Mouse (Mus musculus): ENCODE data around the gene Olfr12. TPM values are rescaled to one million over a fixed set of nuclear protein-coding genes. Genes with fewer than 3 reads are reported as not detected.

The Olfr12 gene
- polyA plus RNA-seq, 1 experiment from 2014 or later, result not detected

- Histone ChIP-seq H3K4me2 (no peak overlapping the region), H3K4me1 (replicated peaks) (no peaks in the 10 kb centered on the region), H3K4me3 (no peak overlapping the region), H3K9ac (no peak overlapping the region), H3K27me3 (peaks cover 8% of the 10 kb centered on the region; the same call in 1 of the 2 replicates), H3K9me3 (replicated peaks) (no peaks in the 10 kb centered on the region), H3K27ac (no peak overlapping the region), H3K36me3 (no peaks in the 10 kb centered on the region)
- no peak for ATAC-seq (replicated peaks; ENCODE audit: insufficient number of reproducible peaks, insufficient read depth, low FRiP score, low read depth)
- WGBS, result 50% methylated on average over 4 of the region's 4 CpGs
Observed at GRCm38 (mm10) chr1:92628227-92628626, 10.6 kb downstream of the Olfr12 start.

GRCm38 (mm10) chr1:92632196-92632595, 14.6 kb downstream of the Olfr12 start:
- Histone ChIP-seq H3K9ac (no peak overlapping the region), H3K9me3 (replicated peaks) (no peaks in the 10 kb centered on the region), H3K27ac (no peak overlapping the region), H3K4me3 (no peak overlapping the region), H3K27me3 (peaks cover 4% of the 10 kb centered on the region; the same call in 1 of the 2 replicates), H3K36me3 (peaks cover 11% of the 10 kb centered on the region), H3K4me1 (replicated peaks) (no peaks in the 10 kb centered on the region), H3K4me2 (no peak overlapping the region)
- no peak for ATAC-seq (replicated peaks; ENCODE audit: insufficient number of reproducible peaks, insufficient read depth, low FRiP score, low read depth)
- WGBS, result 76% methylated on average over 5 of the region's 5 CpGs

DNA sequence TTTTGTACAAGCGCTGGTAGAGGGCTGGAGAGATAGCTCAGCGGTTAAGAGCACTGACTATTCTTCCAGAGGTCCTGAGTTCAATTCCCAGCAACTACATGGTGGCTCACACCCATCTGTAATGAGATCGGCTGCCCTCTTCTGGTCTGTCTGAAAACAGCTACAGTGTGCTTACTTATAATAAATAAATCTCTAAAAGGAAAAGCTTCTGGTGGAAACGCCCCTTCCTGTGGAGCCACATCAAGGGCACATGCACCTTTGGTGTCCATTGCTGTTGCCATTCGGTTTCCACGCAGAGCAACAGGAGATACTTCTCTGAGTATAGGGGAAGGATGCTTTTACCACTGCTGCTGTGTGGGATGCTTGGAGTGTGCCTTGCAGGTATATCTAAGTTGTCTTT, 15.4 kb downstream of the Olfr12 start:
- Histone ChIP-seq H3K27ac (no peak overlapping the region), H3K27me3 (peaks cover 4% of the 10 kb centered on the region; the same call in 1 of the 2 replicates), H3K9me3 (replicated peaks) (no peaks in the 10 kb centered on the region), H3K36me3 (peaks cover 18% of the 10 kb centered on the region), H3K4me2 (no peak overlapping the region), H3K4me3 (no peak overlapping the region), H3K4me1 (replicated peaks) (no peaks in the 10 kb centered on the region), H3K9ac (no peak overlapping the region)
- WGBS, result 59% methylated on average over 6 of the region's 6 CpGs
- ATAC-seq (replicated peaks; ENCODE audit: insufficient number of reproducible peaks, insufficient read depth, low FRiP score, low read depth), result no peak

GRCm38 (mm10) chr1:92633726-92634125, 16.1 kb downstream of the Olfr12 start:
- H3K4me1 ChIP-seq (replicated peaks), result no peaks in the 10 kb centered on the region
- no peak overlapping the region for H3K4me3 ChIP-seq
- 85% methylated on average over 8 of the region's 8 CpGs for WGBS
- peaks cover 25% of the 10 kb centered on the region for H3K36me3 ChIP-seq
- H3K27ac ChIP-seq, result no peak overlapping the region
- H3K9me3 ChIP-seq (replicated peaks), result no peaks in the 10 kb centered on the region
- H3K4me2 ChIP-seq, result no peak overlapping the region
- peaks cover 4% of the 10 kb centered on the region; the same call in 1 of the 2 replicates for H3K27me3 ChIP-seq
- no peak for ATAC-seq (replicated peaks; ENCODE audit: insufficient number of reproducible peaks, insufficient read depth, low FRiP score, low read depth)
- H3K9ac ChIP-seq, result no peak overlapping the region

DNA sequence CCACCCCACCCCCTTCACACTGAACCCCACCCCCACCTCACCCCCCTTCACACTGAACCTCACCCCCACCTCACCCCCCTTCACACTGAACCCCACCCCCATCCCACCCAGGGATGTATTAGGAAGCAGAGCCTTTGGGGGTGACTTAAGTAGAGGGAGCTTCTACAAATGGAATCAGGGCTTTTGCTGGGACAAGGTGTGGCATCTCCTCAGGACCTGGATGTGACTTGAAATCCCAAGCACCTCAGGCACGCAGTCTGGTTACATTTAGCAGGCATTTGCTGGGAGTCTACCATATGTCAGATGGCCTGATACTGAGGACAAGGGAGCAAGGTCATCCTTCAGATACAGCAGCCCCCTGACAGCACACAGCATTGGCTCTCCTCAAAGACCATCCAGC, 17.0 kb downstream of the Olfr12 start:
- H3K4me1 ChIP-seq (replicated peaks), result no peaks in the 10 kb centered on the region
- H3K36me3 ChIP-seq, result peaks cover 33% of the 10 kb centered on the region
- no peak overlapping the region for H3K4me2 ChIP-seq
- H3K9ac ChIP-seq, result no peak overlapping the region
- H3K27ac ChIP-seq, result no peak overlapping the region
- ATAC-seq (replicated peaks; ENCODE audit: insufficient number of reproducible peaks, insufficient read depth, low FRiP score, low read depth), result no peak
- H3K9me3 ChIP-seq (replicated peaks), result no peaks in the 10 kb centered on the region
- 59% methylated on average over 1 of the region's 1 CpGs for WGBS
- no peak overlapping the region for H3K4me3 ChIP-seq
- peaks cover 4% of the 10 kb centered on the region; the same call in 1 of the 2 replicates for H3K27me3 ChIP-seq

DNA sequence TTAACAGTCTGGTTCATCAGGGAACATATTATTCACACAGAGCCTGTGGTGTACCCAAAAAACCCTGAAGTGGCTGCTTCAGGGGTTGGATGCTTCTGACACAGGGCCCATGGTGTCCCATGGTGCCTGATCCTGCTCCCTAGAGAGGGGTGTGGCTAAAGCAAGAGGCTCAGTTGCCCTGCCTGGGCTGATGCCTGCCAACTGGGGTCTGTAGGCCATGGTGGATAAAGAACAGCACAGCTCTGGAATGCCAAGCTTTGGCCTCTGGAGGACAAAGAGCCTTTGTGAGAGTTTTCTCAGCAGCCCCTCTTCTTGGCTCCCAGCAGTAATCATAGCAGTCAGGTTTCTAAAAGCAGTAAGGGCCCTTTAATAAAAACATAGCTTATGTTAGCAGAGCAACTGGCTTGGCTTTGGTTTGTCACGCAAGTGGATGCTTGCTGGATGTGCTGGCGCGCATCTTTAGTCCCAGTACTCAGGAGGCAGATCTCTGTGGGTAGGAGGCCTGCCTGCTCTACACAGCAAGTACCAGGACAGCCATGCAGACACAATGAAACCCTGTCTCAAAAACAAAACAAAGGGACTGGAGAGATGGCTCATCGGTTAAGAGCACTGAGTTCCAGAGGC, 17.5 kb downstream of the Olfr12 start:
- 56% methylated on average over 4 of the region's 4 CpGs for WGBS
- Histone ChIP-seq H3K4me1 (replicated peaks) (peaks cover 4% of the 10 kb centered on the region), H3K27ac (no peak overlapping the region), H3K27me3 (peaks cover 4% of the 10 kb centered on the region; the same call in 1 of the 2 replicates), H3K36me3 (peaks cover 33% of the 10 kb centered on the region), H3K9me3 (replicated peaks) (no peaks in the 10 kb centered on the region), H3K9ac (no peak overlapping the region), H3K4me3 (no peak overlapping the region), H3K4me2 (no peak overlapping the region)
- ATAC-seq (replicated peaks; ENCODE audit: insufficient number of reproducible peaks, insufficient read depth, low FRiP score, low read depth), result no peak

GRCm38 (mm10) chr1:92636015-92636414, 18.4 kb downstream of the Olfr12 start:
- no peak overlapping the region for H3K4me3 ChIP-seq
- H3K9ac ChIP-seq, result no peak overlapping the region
- H3K27ac ChIP-seq, result no peak overlapping the region
- 82% methylated on average over 8 of the region's 8 CpGs for WGBS
- no peak for ATAC-seq (replicated peaks; ENCODE audit: insufficient number of reproducible peaks, insufficient read depth, low FRiP score, low read depth)
- no peak overlapping the region for H3K4me2 ChIP-seq
- no peaks in the 10 kb centered on the region for H3K9me3 ChIP-seq (replicated peaks)
- no peaks in the 10 kb centered on the region for H3K27me3 ChIP-seq
- H3K4me1 ChIP-seq (replicated peaks), result peaks cover 13% of the 10 kb centered on the region
- H3K36me3 ChIP-seq, result peaks cover 33% of the 10 kb centered on the region

DNA sequence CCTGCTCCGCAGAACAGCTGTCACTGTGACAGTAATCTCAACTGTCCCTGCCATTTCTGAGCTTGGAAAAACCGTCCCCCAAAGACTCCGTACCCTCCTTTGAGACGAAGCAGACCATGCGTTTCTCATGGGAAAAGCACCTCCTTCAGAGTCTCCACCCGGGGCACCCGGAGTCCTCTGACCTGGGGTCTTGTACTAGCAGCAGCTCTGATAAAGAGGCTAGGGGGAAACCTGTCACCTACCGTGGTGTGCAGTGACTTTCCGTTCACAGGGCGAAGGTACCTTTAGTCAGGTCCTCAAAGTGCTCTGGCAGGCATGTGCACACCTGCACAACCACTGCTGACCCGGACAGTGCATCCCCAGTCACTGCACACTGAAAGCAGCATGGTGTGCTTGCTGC, 19.1 kb downstream of the Olfr12 start:
- no peak overlapping the region for H3K27ac ChIP-seq
- no peaks in the 10 kb centered on the region for H3K27me3 ChIP-seq
- H3K36me3 ChIP-seq, result peaks cover 33% of the 10 kb centered on the region
- no peak for ATAC-seq (replicated peaks; ENCODE audit: insufficient number of reproducible peaks, insufficient read depth, low FRiP score, low read depth)
- no peak overlapping the region for H3K4me3 ChIP-seq
- peaks cover 15% of the 10 kb centered on the region for H3K4me1 ChIP-seq (replicated peaks)
- no peak overlapping the region for H3K4me2 ChIP-seq
- WGBS, result 91% methylated on average over 11 of the region's 11 CpGs
- no peak overlapping the region for H3K9ac ChIP-seq
- H3K9me3 ChIP-seq (replicated peaks), result no peaks in the 10 kb centered on the region

- Histone ChIP-seq H3K27ac (no peak overlapping the region), H3K36me3 (peaks cover 33% of the 10 kb centered on the region), H3K9ac (no peak overlapping the region), H3K4me3 (no peak overlapping the region), H3K4me1 (replicated peaks) (peaks cover 22% of the 10 kb centered on the region), H3K9me3 (replicated peaks) (no peaks in the 10 kb centered on the region), H3K4me2 (no peak overlapping the region), H3K27me3 (no peaks in the 10 kb centered on the region)
- ATAC-seq (replicated peaks; ENCODE audit: insufficient number of reproducible peaks, insufficient read depth, low FRiP score, low read depth), result no peak
- WGBS, result 88% methylated on average over 15 of the region's 15 CpGs
Observed at GRCm38 (mm10) chr1:92637501-92638172, 20.0 kb downstream of the Olfr12 start.

- Histone ChIP-seq H3K27ac (no peak overlapping the region), H3K9me3 (replicated peaks) (no peaks in the 10 kb centered on the region), H3K4me3 (no peak overlapping the region), H3K4me2 (no peak overlapping the region), H3K27me3 (no peaks in the 10 kb centered on the region), H3K9ac (no peak overlapping the region), H3K36me3 (peaks cover 33% of the 10 kb centered on the region), H3K4me1 (replicated peaks) (peaks cover 22% of the 10 kb centered on the region)
- WGBS, result 91% methylated on average over 3 of the region's 3 CpGs
- no peak for ATAC-seq (replicated peaks; ENCODE audit: insufficient number of reproducible peaks, insufficient read depth, low FRiP score, low read depth)
Observed at GRCm38 (mm10) chr1:92638181-92638580, 20.6 kb downstream of the Olfr12 start.

DNA sequence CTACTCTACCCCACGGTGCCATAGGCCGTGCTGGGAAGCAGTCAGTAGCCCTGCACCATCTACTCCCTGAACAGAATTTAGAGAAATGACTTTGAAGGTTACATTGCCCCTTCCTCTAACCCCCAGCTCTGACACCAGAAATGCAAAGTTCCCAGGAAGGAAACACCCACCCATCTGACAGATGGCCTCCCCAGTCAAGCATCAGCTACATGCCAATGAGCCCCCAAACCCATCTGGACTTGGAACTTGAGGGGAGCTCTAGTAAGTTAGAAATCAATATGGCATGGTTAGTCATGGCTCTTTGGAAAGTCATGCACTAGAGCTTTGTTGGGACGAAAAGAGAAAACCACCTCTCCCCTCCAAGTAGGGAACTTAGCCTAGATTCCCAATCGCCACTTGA, 21.1 kb downstream of the Olfr12 start:
- no peak overlapping the region for H3K27ac ChIP-seq
- no peak overlapping the region for H3K9ac ChIP-seq
- H3K4me3 ChIP-seq, result no peak overlapping the region
- H3K27me3 ChIP-seq, result no peaks in the 10 kb centered on the region
- WGBS, result 92% methylated on average over 4 of the region's 4 CpGs
- H3K36me3 ChIP-seq, result peaks cover 33% of the 10 kb centered on the region
- no peaks in the 10 kb centered on the region for H3K9me3 ChIP-seq (replicated peaks)
- no peak for ATAC-seq (replicated peaks; ENCODE audit: insufficient number of reproducible peaks, insufficient read depth, low FRiP score, low read depth)
- no peak overlapping the region for H3K4me2 ChIP-seq
- peaks cover 22% of the 10 kb centered on the region for H3K4me1 ChIP-seq (replicated peaks)

- no peaks in the 10 kb centered on the region for H3K27me3 ChIP-seq
- peak overlapping the region; percentile 78; the same call in 1 of the 2 replicates for H3K4me3 ChIP-seq
Observed at GRCm38 (mm10) chr1:92640393-92640792, 22.8 kb downstream of the Olfr12 start.

More at GRCm38 (mm10) chr1:92640393-92640792, 22.8 kb downstream of the Olfr12 start:
- Histone ChIP-seq H3K4me2 (peak overlapping the region; percentile 88), H3K9me3 (replicated peaks) (no peaks in the 10 kb centered on the region), H3K4me1 (replicated peaks) (peaks cover 22% of the 10 kb centered on the region), H3K9ac (no peak overlapping the region), H3K36me3 (peaks cover 33% of the 10 kb centered on the region), H3K27ac (no peak overlapping the region)
- no peak for ATAC-seq (replicated peaks; ENCODE audit: insufficient number of reproducible peaks, insufficient read depth, low FRiP score, low read depth)
- WGBS, result 77% methylated on average over 6 of the region's 6 CpGs
